Mouse (Mus musculus): Measurements from ENCODE around the gene Zxdb. TPM values are rescaled to one million over a fixed set of nuclear protein-coding genes. Genes with fewer than 3 reads are reported as not detected.

The Zxdb gene
- 7.4 TPM for polyA plus RNA-seq (2014; fragmentation: Illumina TruSeq; extraction: RNeasy Lipid Tissue Mini Kit (QIAGEN cat#74804); ENCODE audit: low replicate concordance)

GRCm38 (mm10) chrX:94724192-94724971, at the start of gene Zxdb:
Zxdb (plus strand) TSS chrX:94724569.

Other genes with a start within 250 kb of the Zxdb start
- gene Maged1, start 182.4 kb upstream of the Zxdb start, polyA plus RNA-seq (2014; fragmentation: Illumina TruSeq; extraction: RNeasy Lipid Tissue Mini Kit (QIAGEN cat#74804); ENCODE audit: low replicate concordance), result 11.1 TPM
- gene Gspt2, start 88.5 kb upstream of the Zxdb start, polyA plus RNA-seq (2014; fragmentation: Illumina TruSeq; extraction: RNeasy Lipid Tissue Mini Kit (QIAGEN cat#74804); ENCODE audit: low replicate concordance), result 1.7 TPM

Data from small intestine, adult 10 weeks (tissue).